Mouse (Mus musculus): ENCODE data around the gene Cidec. TPM values are rescaled to one million over a fixed set of nuclear protein-coding genes. Genes with fewer than 3 reads are reported as not detected.

Cidec gene
- polyA plus RNA-seq, 1 experiment from 2014 or later = not detected

DNA sequence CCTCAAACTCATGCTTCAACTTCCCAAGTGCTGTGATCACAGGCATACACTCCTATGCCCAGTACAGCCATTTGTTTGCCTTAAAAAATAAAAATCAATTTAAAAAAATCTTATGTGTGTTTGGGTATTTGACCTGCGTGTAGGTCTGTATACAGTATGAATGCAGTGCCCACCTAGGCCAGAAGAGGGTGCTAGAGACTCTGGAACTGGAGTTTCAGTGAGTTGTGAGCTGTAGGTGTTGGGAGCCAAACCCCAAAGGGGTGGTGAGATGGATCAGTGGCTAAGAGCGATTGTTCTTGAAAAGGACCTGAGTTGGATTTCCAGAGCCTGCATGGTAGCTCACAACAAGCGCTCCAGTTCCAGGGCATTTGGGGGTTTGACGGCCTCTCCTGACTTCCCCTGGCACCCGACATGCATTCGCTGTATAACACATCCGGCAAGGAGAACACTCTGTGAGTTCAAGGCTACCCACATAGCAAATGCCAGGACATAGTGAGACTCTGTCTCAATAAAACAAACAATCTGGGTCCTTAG is 5.7 kb upstream of the Cidec start:
- H3K9me3 ChIP-seq (ENCODE audit: control insufficient read depth, low read length) = no peaks in the 10 kb centered on the region
- H3K9ac ChIP-seq (ENCODE audit: low read depth, low read length) = no peak overlapping the region
- H3K4me1 ChIP-seq (ENCODE audit: control insufficient read depth, insufficient read depth, low read length) = peaks cover 6% of the 10 kb centered on the region; the same call in 1 of the 2 replicates
- WGBS = 57% methylated on average over 7 of the region's 7 CpGs
- no peak overlapping the region for H3K27ac ChIP-seq (ENCODE audit: low read depth, low read length)
- H3K4me3 ChIP-seq (ENCODE audit: low read length) = no peak overlapping the region
- H3K27me3 ChIP-seq (ENCODE audit: control insufficient read depth, insufficient read depth, low read length) = no peaks in the 10 kb centered on the region
- no peak for ATAC-seq (ENCODE audit: low FRiP score, low TSS enrichment)
- H3K4me2 ChIP-seq (replicated peaks; ENCODE audit: low read depth, low read length) = no peak overlapping the region
- H3K36me3 ChIP-seq (ENCODE audit: control insufficient read depth, insufficient read depth, low read length) = peaks cover 6% of the 10 kb centered on the region; the same call in 1 of the 2 replicates

DNA sequence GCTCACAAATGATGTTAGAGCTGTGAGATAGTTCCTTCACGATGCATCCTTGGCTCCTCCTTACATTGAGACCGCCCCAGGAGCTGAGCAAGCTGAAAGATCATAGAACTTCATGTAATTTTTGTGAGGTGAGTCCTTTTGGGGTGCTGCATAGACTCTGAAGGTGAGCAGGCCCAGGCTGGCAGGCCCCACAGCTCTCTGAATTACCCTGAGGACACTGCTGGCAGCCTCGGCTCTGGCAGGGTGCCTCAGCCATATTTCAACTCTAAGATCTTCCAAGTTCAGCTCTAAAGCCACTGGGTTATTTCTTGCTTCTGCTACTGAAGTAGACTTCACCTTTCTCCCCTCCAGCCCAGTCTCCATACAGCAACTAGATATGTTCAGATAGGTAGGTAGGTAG is 5.1 kb upstream of the Cidec start:
- peaks cover 6% of the 10 kb centered on the region; the same call in 1 of the 2 replicates for H3K4me1 ChIP-seq (ENCODE audit: control insufficient read depth, insufficient read depth, low read length)
- no peak overlapping the region for H3K4me3 ChIP-seq (ENCODE audit: low read length)
- no peak for ATAC-seq (ENCODE audit: low FRiP score, low TSS enrichment)
- no peaks in the 10 kb centered on the region for H3K27me3 ChIP-seq (ENCODE audit: control insufficient read depth, insufficient read depth, low read length)
- no peak overlapping the region for H3K27ac ChIP-seq (ENCODE audit: low read depth, low read length)
- H3K4me2 ChIP-seq (replicated peaks; ENCODE audit: low read depth, low read length) = no peak overlapping the region
- WGBS = 84% methylated on average over 3 of the region's 3 CpGs
- H3K36me3 ChIP-seq (ENCODE audit: control insufficient read depth, insufficient read depth, low read length) = peaks cover 4% of the 10 kb centered on the region; the same call in 1 of the 2 replicates
- H3K9ac ChIP-seq (ENCODE audit: low read depth, low read length) = no peak overlapping the region
- no peaks in the 10 kb centered on the region for H3K9me3 ChIP-seq (ENCODE audit: control insufficient read depth, low read length)

GRCm38 (mm10) chr6:113438721-113439430 is 3.3 kb upstream of the Cidec start:
- ATAC-seq (ENCODE audit: low FRiP score, low TSS enrichment) = no peak
- Histone ChIP-seq H3K27me3 (ENCODE audit: control insufficient read depth, insufficient read depth, low read length) (no peaks in the 10 kb centered on the region), H3K9me3 (ENCODE audit: control insufficient read depth, low read length) (no peaks in the 10 kb centered on the region), H3K4me2 (replicated peaks; ENCODE audit: low read depth, low read length) (no peak overlapping the region), H3K27ac (ENCODE audit: low read depth, low read length) (no peak overlapping the region), H3K9ac (ENCODE audit: low read depth, low read length) (no peak overlapping the region), H3K4me3 (ENCODE audit: low read length) (no peak overlapping the region), H3K36me3 (ENCODE audit: control insufficient read depth, insufficient read depth, low read length) (no peaks in the 10 kb centered on the region), H3K4me1 (ENCODE audit: control insufficient read depth, insufficient read depth, low read length) (peaks cover 6% of the 10 kb centered on the region; the same call in 1 of the 2 replicates)
- WGBS = 64% methylated on average over 12 of the region's 12 CpGs

GRCm38 (mm10) chr6:113437135-113437534 is 1.6 kb upstream of the Cidec start:
- no peak for ATAC-seq (ENCODE audit: low FRiP score, low TSS enrichment)
- Histone ChIP-seq H3K4me2 (replicated peaks; ENCODE audit: low read depth, low read length) (no peak overlapping the region), H3K9ac (ENCODE audit: low read depth, low read length) (no peak overlapping the region), H3K9me3 (ENCODE audit: control insufficient read depth, low read length) (no peaks in the 10 kb centered on the region), H3K27ac (ENCODE audit: low read depth, low read length) (no peak overlapping the region), H3K27me3 (ENCODE audit: control insufficient read depth, insufficient read depth, low read length) (no peaks in the 10 kb centered on the region), H3K36me3 (ENCODE audit: control insufficient read depth, insufficient read depth, low read length) (no peaks in the 10 kb centered on the region), H3K4me3 (ENCODE audit: low read length) (no peak overlapping the region), H3K4me1 (ENCODE audit: control insufficient read depth, insufficient read depth, low read length) (0 out of 2 replicates have a peak, but pooled peaks cover under 1% of the 10 kb centered on the region)
- WGBS = 76% methylated on average over 12 of the region's 12 CpGs

DNA sequence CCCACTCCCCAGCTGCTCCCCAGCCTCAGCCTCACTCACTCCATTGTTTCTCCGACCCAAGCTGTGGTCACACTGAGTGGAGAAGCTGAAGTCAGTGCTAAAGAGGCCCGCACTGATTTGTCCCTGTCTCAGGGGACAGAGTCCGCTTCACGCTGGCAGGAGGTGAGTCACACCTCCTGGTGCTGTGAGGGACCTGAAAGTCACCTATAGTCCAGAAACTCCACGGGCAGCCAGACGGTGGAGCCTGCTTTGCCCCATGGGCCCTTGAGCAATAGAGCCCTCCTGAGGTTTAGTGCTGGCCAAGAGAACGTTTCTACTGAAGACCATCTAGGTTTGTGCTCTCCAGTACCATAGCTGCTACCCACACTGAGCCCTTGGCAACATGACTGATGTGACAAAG is 869 bp downstream of the Cidec start:
- Histone ChIP-seq H3K9ac (ENCODE audit: low read depth, low read length) (no peak overlapping the region), H3K27ac (ENCODE audit: low read depth, low read length) (no peak overlapping the region), H3K4me2 (replicated peaks; ENCODE audit: low read depth, low read length) (no peak overlapping the region), H3K4me1 (ENCODE audit: control insufficient read depth, insufficient read depth, low read length) (0 out of 2 replicates have a peak, but pooled peaks cover 3% of the 10 kb centered on the region), H3K4me3 (ENCODE audit: low read length) (no peak overlapping the region), H3K27me3 (ENCODE audit: control insufficient read depth, insufficient read depth, low read length) (no peaks in the 10 kb centered on the region), H3K36me3 (ENCODE audit: control insufficient read depth, insufficient read depth, low read length) (no peaks in the 10 kb centered on the region), H3K9me3 (ENCODE audit: control insufficient read depth, low read length) (no peaks in the 10 kb centered on the region)
- no peak for ATAC-seq (ENCODE audit: low FRiP score, low TSS enrichment)
- WGBS = 76% methylated on average over 7 of the region's 7 CpGs

- no peak for ATAC-seq (ENCODE audit: low FRiP score, low TSS enrichment)
- WGBS = 67% methylated on average over 3 of the region's 3 CpGs
- Histone ChIP-seq H3K27ac (ENCODE audit: low read depth, low read length) (no peak overlapping the region), H3K9ac (ENCODE audit: low read depth, low read length) (no peak overlapping the region), H3K4me3 (ENCODE audit: low read length) (no peak overlapping the region), H3K36me3 (ENCODE audit: control insufficient read depth, insufficient read depth, low read length) (no peaks in the 10 kb centered on the region), H3K27me3 (ENCODE audit: control insufficient read depth, insufficient read depth, low read length) (no peaks in the 10 kb centered on the region), H3K4me2 (replicated peaks; ENCODE audit: low read depth, low read length) (no peak overlapping the region), H3K4me1 (ENCODE audit: control insufficient read depth, insufficient read depth, low read length) (0 out of 2 replicates have a peak, but pooled peaks cover 3% of the 10 kb centered on the region), H3K9me3 (ENCODE audit: control insufficient read depth, low read length) (no peaks in the 10 kb centered on the region)
Observed at GRCm38 (mm10) chr6:113433661-113434060, 1.9 kb downstream of the Cidec start.

- no peak overlapping the region for H3K27ac ChIP-seq (ENCODE audit: low read depth, low read length)
- H3K4me1 ChIP-seq (ENCODE audit: control insufficient read depth, insufficient read depth, low read length) = 0 out of 2 replicates have a peak, but pooled peaks cover 3% of the 10 kb centered on the region
- no peak overlapping the region for H3K4me2 ChIP-seq (replicated peaks; ENCODE audit: low read depth, low read length)
- H3K9me3 ChIP-seq (ENCODE audit: control insufficient read depth, low read length) = peaks cover 4% of the 10 kb centered on the region; the same call in 1 of the 2 replicates
- H3K36me3 ChIP-seq (ENCODE audit: control insufficient read depth, insufficient read depth, low read length) = no peaks in the 10 kb centered on the region
- H3K27me3 ChIP-seq (ENCODE audit: control insufficient read depth, insufficient read depth, low read length) = no peaks in the 10 kb centered on the region
- WGBS = 57% methylated on average over 3 of the region's 3 CpGs
- H3K4me3 ChIP-seq (ENCODE audit: low read length) = no peak overlapping the region
- ATAC-seq (ENCODE audit: low FRiP score, low TSS enrichment) = no peak
- no peak overlapping the region for H3K9ac ChIP-seq (ENCODE audit: low read depth, low read length)
Observed at GRCm38 (mm10) chr6:113431801-113432200, 3.8 kb downstream of the Cidec start.

- WGBS = 58% methylated on average over 3 of the region's 3 CpGs
- H3K4me1 ChIP-seq (ENCODE audit: control insufficient read depth, insufficient read depth, low read length) = 0 out of 2 replicates have a peak, but pooled peaks cover 3% of the 10 kb centered on the region
- ATAC-seq (ENCODE audit: low FRiP score, low TSS enrichment) = no peak
- H3K4me2 ChIP-seq (replicated peaks; ENCODE audit: low read depth, low read length) = no peak overlapping the region
- peaks cover 4% of the 10 kb centered on the region; the same call in 1 of the 2 replicates for H3K9me3 ChIP-seq (ENCODE audit: control insufficient read depth, low read length)
- H3K27ac ChIP-seq (ENCODE audit: low read depth, low read length) = no peak overlapping the region
- H3K4me3 ChIP-seq (ENCODE audit: low read length) = no peak overlapping the region
- H3K36me3 ChIP-seq (ENCODE audit: control insufficient read depth, insufficient read depth, low read length) = no peaks in the 10 kb centered on the region
- H3K9ac ChIP-seq (ENCODE audit: low read depth, low read length) = no peak overlapping the region
- H3K27me3 ChIP-seq (ENCODE audit: control insufficient read depth, insufficient read depth, low read length) = no peaks in the 10 kb centered on the region
Observed at GRCm38 (mm10) chr6:113430846-113431245, 4.7 kb downstream of the Cidec start.

- H3K9ac ChIP-seq (ENCODE audit: low read depth, low read length) = no peak overlapping the region
- 0 out of 2 replicates have a peak, but pooled peaks cover 3% of the 10 kb centered on the region for H3K4me1 ChIP-seq (ENCODE audit: control insufficient read depth, insufficient read depth, low read length)
- no peak overlapping the region for H3K4me2 ChIP-seq (replicated peaks; ENCODE audit: low read depth, low read length)
- H3K9me3 ChIP-seq (ENCODE audit: control insufficient read depth, low read length) = peaks cover 4% of the 10 kb centered on the region; the same call in 1 of the 2 replicates
- ATAC-seq (ENCODE audit: low FRiP score, low TSS enrichment) = no peak
- no peaks in the 10 kb centered on the region for H3K36me3 ChIP-seq (ENCODE audit: control insufficient read depth, insufficient read depth, low read length)
- 81% methylated on average over 3 of the region's 3 CpGs for WGBS
- H3K27ac ChIP-seq (ENCODE audit: low read depth, low read length) = no peak overlapping the region
- H3K4me3 ChIP-seq (ENCODE audit: low read length) = no peak overlapping the region
- H3K27me3 ChIP-seq (ENCODE audit: control insufficient read depth, insufficient read depth, low read length) = no peaks in the 10 kb centered on the region
Observed at GRCm38 (mm10) chr6:113429965-113430364, 5.6 kb downstream of the Cidec start.
